7 mouse cellular contexts compared by ENCODE assay signal in genomic region chr11:106255685-106256451, GRCm38 (mm10). TPM values are rescaled to one million over a fixed set of nuclear protein-coding genes. Genes with fewer than 3 reads are reported as not detected.
DNase-seq lines count a peak whose midpoint lies in the region; ATAC-seq and TF ChIP-seq lines count a peak whose summit lies in the region.

TSS of gene Ftsj3 (minus strand) at chr11:106256079.
TSS of gene Psmc5 (plus strand) at chr11:106256154.

- H3K9me3 ChIP-seq in intestine, postnatal 0 days (ENCODE audit: control insufficient read depth): no peaks in the 10 kb centered on the region
- H3K9me3 ChIP-seq in midbrain, embryonic 12.5 days: no peaks in the 10 kb centered on the region

- TF ChIP-seq POLR2A in small intestine, adult 2 months (IDR thresholded peaks at IDR 0.05; ENCODE audit: low read depth, low read length): peak; percentile 45; the same call in 1 of the 2 replicates

- peaks cover 30% of the 10 kb centered on the region for H3K36me3 ChIP-seq in intestine, postnatal 0 days (ENCODE audit: control insufficient read depth, insufficient read depth)
- H3K36me3 ChIP-seq in midbrain, embryonic 12.5 days: peaks cover 58% of the 10 kb centered on the region
- H3K36me3 ChIP-seq in small intestine, adult 2 months (ENCODE audit: control insufficient read depth, insufficient read depth, low read length): peaks cover 27% of the 10 kb centered on the region

- peak within 1 kb of the TSS; percentile 75 for H3K9ac ChIP-seq in intestine, postnatal 0 days (ENCODE audit: low read depth, low read length)
- peak within 1 kb of the TSS; percentile 89 for H3K9ac ChIP-seq in midbrain, embryonic 12.5 days (replicated peaks)

- peak; percentile 57 for TF ChIP-seq CTCF in intestine, postnatal 0 days (IDR thresholded peaks at IDR 0.05; ENCODE audit: low read depth)
- peak; percentile 28; the same call in 1 of the 2 replicates for TF ChIP-seq CTCF in small intestine, adult 2 months (IDR thresholded peaks at IDR 0.05; ENCODE audit: extremely low read depth, insufficient read length, insufficient replicate concordance, low read depth, low read length)

- H3K4me1 ChIP-seq in intestine, postnatal 0 days (replicated peaks; ENCODE audit: control insufficient read depth, insufficient read depth, low read length): peaks cover 8% of the 10 kb centered on the region; the same call in 1 of the 2 replicates
- peaks cover 22% of the 10 kb centered on the region for H3K4me1 ChIP-seq in midbrain, embryonic 12.5 days
- H3K4me1 ChIP-seq in small intestine, adult 2 months (ENCODE audit: control insufficient read depth, insufficient read depth, insufficient read length, low read length): peaks cover 6% of the 10 kb centered on the region; the same call in 1 of the 2 replicates

- intact Hi-C loops in left cerebral cortex, postnatal 4 days (cut with DNase I): loop anchor here (5.0 kb wide), 1 partner anchor 71 kb away; no protein-coding TSS in a partner anchor

- under 1% methylated on average over 42 of the region's 42 CpGs for WGBS in intestine, postnatal 0 days
- WGBS in midbrain, embryonic 12.5 days: under 1% methylated on average over 42 of the region's 42 CpGs
- under 1% methylated on average over 42 of the region's 42 CpGs for WGBS in small intestine, adult 2 months

- H3K27ac ChIP-seq in intestine, postnatal 0 days (ENCODE audit: low read depth, low read length): peak within 1 kb of the TSS; percentile 65
- peak within 1 kb of the TSS; percentile 77 for H3K27ac ChIP-seq in midbrain, embryonic 12.5 days (replicated peaks)
- H3K27ac ChIP-seq in small intestine, adult 2 months (ENCODE audit: insufficient read depth, low read depth, low read length): peak within 1 kb of the TSS; percentile 75

- H3K27me3 ChIP-seq in intestine, postnatal 0 days (replicated peaks; ENCODE audit: control insufficient read depth, insufficient read depth, low read length): no peaks in the 10 kb centered on the region
- no peaks in the 10 kb centered on the region for H3K27me3 ChIP-seq in midbrain, embryonic 12.5 days
- H3K27me3 ChIP-seq in small intestine, adult 2 months (ENCODE audit: control insufficient read depth, insufficient read depth, low read length): no peaks in the 10 kb centered on the region

- ATAC-seq in intestine, postnatal 0 days: peak; percentile 97
- ATAC-seq in midbrain, embryonic 12.5 days (ENCODE audit: low FRiP score, low read depth): peak; percentile 95

- peak; percentile 95 for DNase-seq in adrenal gland, adult 8-10 months
- DNase-seq in embryo, embryonic 9.5 days (ENCODE audit: extremely low spot score): peak; percentile 96
- DNase-seq in gonadal fat pad, adult 2 months (ENCODE audit: low read depth): no peak
- peak; percentile 99 for DNase-seq in left cerebral cortex, postnatal 4 days

- H3K4me2 ChIP-seq in intestine, postnatal 0 days (replicated peaks; ENCODE audit: low read depth): peak within 1 kb of the TSS; percentile 84
- H3K4me2 ChIP-seq in midbrain, embryonic 12.5 days (replicated peaks): peak within 1 kb of the TSS; percentile 81

- peak within 1 kb of the TSS; percentile 83 for H3K4me3 ChIP-seq in intestine, postnatal 0 days (ENCODE audit: low read depth, low read length)
- peak within 1 kb of the TSS; percentile 86 for H3K4me3 ChIP-seq in midbrain, embryonic 12.5 days
- peak within 1 kb of the TSS; percentile 77 for H3K4me3 ChIP-seq in small intestine, adult 2 months (ENCODE audit: low read depth, low read length)

RNA-seq across cellular contexts. Expression of gene Ftsj3, which starts in this region (rescaled TPM):
- 10 to 100 TPM; 42.3 to 82.3 (median 59.1) TPM for total RNA-seq in adrenal gland, adult 8-10 months (2022)
- polyA plus RNA-seq in gonadal fat pad, adult 2 months (2012; rRNA removed): 24.3 and 30.3 TPM in 2 replicates
- polyA plus RNA-seq in intestine, postnatal 0 days (2015; fragmentation: Nextera tagmentation; extraction: Ambion mirVana): 16.6 and 18.3 TPM in 2 replicates
- 10 to 100 TPM; 34.6 to 35.1 TPM for total RNA-seq in left cerebral cortex, postnatal 4 days (2021)
- polyA plus RNA-seq in midbrain, embryonic 12.5 days (2016; fragmentation: Nextera tagmentation; extraction: Ambion mirVana): 56.5 and 58.0 TPM in 2 replicates
- 2.8 and 3.9 TPM in 2 replicates for polyA plus RNA-seq in small intestine, adult 2 months (2012; rRNA removed)

RNA-seq across cellular contexts. Expression of gene Psmc5, which starts in this region (rescaled TPM):
- total RNA-seq in adrenal gland, adult 8-10 months (2022): 100 to 1,000 TPM; 151 to 166 (median 154) TPM
- 64.0 and 70.2 TPM in 2 replicates for polyA plus RNA-seq in gonadal fat pad, adult 2 months (2012; rRNA removed)
- 160 and 168 TPM in 2 replicates for polyA plus RNA-seq in intestine, postnatal 0 days (2015; fragmentation: Nextera tagmentation; extraction: Ambion mirVana)
- 100 to 1,000 TPM; 111 to 112 TPM for total RNA-seq in left cerebral cortex, postnatal 4 days (2021)
- 321 and 324 TPM in 2 replicates for polyA plus RNA-seq in midbrain, embryonic 12.5 days (2016; fragmentation: Nextera tagmentation; extraction: Ambion mirVana)
- polyA plus RNA-seq in small intestine, adult 2 months (2012; rRNA removed): 10.2 and 19.4 TPM in 2 replicates
